Mouse (Mus musculus) hindbrain, postnatal 0 days (tissue): ENCODE data around the gene Sri. TPM values are rescaled to one million over a fixed set of nuclear protein-coding genes. Genes with fewer than 3 reads are reported as not detected.

Experiments used
- ATAC-seq: fragments of 200-750 bp; cut with Nextera tagmentation; 2 replicates; pipeline ENCODE4 v1.8.0; 2017; ENCODE audit warnings: mild to moderate bottlenecking, moderate TSS enrichment, moderate library complexity
- DNase-seq: peaks from one replicate; pipeline ENCODE4 v3.0.0-alpha.2; 2015; ENCODE audit warnings: low spot score
- H3K27ac ChIP-seq: fragments of 300-500 bp; sonication (generic); 2 replicates; pipeline ENCODE4 v1.5.1; 2014; ENCODE audit warnings: mild to moderate bottlenecking
- H3K27me3 ChIP-seq: fragments of 300-500 bp; sonication (generic); 2 replicates; pipeline ENCODE4 v1.6.1; 2014; ENCODE audit warnings: low read length, mixed read lengths; ENCODE audit not compliant: insufficient read depth
- H3K36me3 ChIP-seq: fragments of 300-500 bp; sonication (generic); 2 replicates; pipeline ENCODE4 v1.6.1; 2014; ENCODE audit warnings: low read length, mixed read lengths; ENCODE audit not compliant: insufficient read depth
- H3K4me1 ChIP-seq: fragments of 300-500 bp; sonication (generic); 2 replicates; pipeline ENCODE4 v1.6.1; 2014; ENCODE audit warnings: antibody characterized with exemption, low read length, mixed read lengths; ENCODE audit not compliant: insufficient read depth
- H3K4me2 ChIP-seq: fragments of 300-500 bp; sonication (generic); 2 replicates; pipeline ENCODE4 v1.6.1; 2014; ENCODE audit warnings: low read depth, mild to moderate bottlenecking, low read length, moderate library complexity, mixed read lengths
- H3K4me3 ChIP-seq: fragments of 300-500 bp; sonication (generic); 2 replicates; pipeline ENCODE4 v1.5.1; 2014; ENCODE audit warnings: low read length
- H3K9ac ChIP-seq: fragments of 300-500 bp; sonication (generic); replicated peaks from 2 replicates; pipeline ENCODE4 v1.6.1; 2014; ENCODE audit warnings: mild to moderate bottlenecking, low read length, moderate library complexity, mixed read lengths
- H3K9me3 ChIP-seq: fragments of 300-500 bp; sonication (generic); 2 replicates; pipeline ENCODE4 v1.6.1; 2016; ENCODE audit warnings: low read length, mixed read lengths
- CTCF ChIP-seq: IDR thresholded peaks from 2 replicates; pipeline ENCODE4 v1.5.1; 2016; ENCODE audit warnings: antibody characterized with exemption, control low read depth, low read depth
- WGBS: fragments of 180-500 bp; shearing (Covaris S2); extraction: QIAGEN DNeasy Blood & Tissue Kit; methylation state at CpG from one replicate; pipeline ENCODE4 v1.1.7; 2014; 5-methylcytosine and 5-hydroxymethylcytosine counted together
- polyA plus RNA-seq: library from polyadenylated mRNA; unstranded; fragments of >200 nt; fragmentation: Nextera tagmentation; extraction: Ambion mirVana; gene quantifications from 2 replicates; pipeline ENCODE4 v1.2.1, GENCODE M21; 2015
- total RNA-seq: library from RNA; depleted of rRNA; stranded (reverse); fragments of >200 nt; gene quantifications from 2 replicates; pipeline ENCODE4 v1.2.3, GENCODE M21; 2014; rRNA removed

The Sri gene
- total and polyA plus RNA-seq, 2 experiments from 2014 or later, result 106 to 175 TPM

- Histone ChIP-seq H3K27ac (0 out of 2 replicates have a peak overlapping the region, but pooled peaks have one; percentile 1), H3K9me3 (no peaks in the 10 kb centered on the region), H3K36me3 (no peaks in the 10 kb centered on the region; the same call in 1 of the 2 replicates), H3K27me3 (no peaks in the 10 kb centered on the region), H3K4me3 (no peak overlapping the region), H3K4me1 (no peaks in the 10 kb centered on the region), H3K4me2 (no peak overlapping the region), H3K9ac (no peak overlapping the region)
- 91% methylated on average over 1 of the region's 1 CpGs for WGBS
- TF ChIP-seq CTCF, result no peak
- peak; percentile 53 for DNase-seq
- peak; percentile 72; the same call in 1 of the 2 replicates for ATAC-seq
Observed at GRCm38 (mm10) chr5:8095689-8096088, 49.8 kb downstream of the Sri start.

- no peak for DNase-seq
- no peak overlapping the region for H3K4me3 ChIP-seq
Observed at GRCm38 (mm10) chr5:8111691-8112090, 65.8 kb downstream of the Sri start.

GRCm38 (mm10) chr5:8112246-8112645 lies 66.4 kb downstream of the Sri start:
- H3K27me3 ChIP-seq, result no peaks in the 10 kb centered on the region
- H3K27ac ChIP-seq, result no peak overlapping the region
- no peaks in the 10 kb centered on the region for H3K4me1 ChIP-seq
- H3K4me2 ChIP-seq, result no peak overlapping the region
- no peak overlapping the region for H3K9ac ChIP-seq
- no peak for ATAC-seq
- H3K9me3 ChIP-seq, result no peaks in the 10 kb centered on the region
- H3K4me3 ChIP-seq, result no peak overlapping the region
- H3K36me3 ChIP-seq, result no peaks in the 10 kb centered on the region
- no peak for TF ChIP-seq CTCF
- 90% methylated on average over 5 of the region's 5 CpGs for WGBS
- no peak for DNase-seq

More at GRCm38 (mm10) chr5:8111691-8112090, 65.8 kb downstream of the Sri start:
- no peak for ATAC-seq
- Histone ChIP-seq H3K9ac (no peak overlapping the region), H3K27ac (no peak overlapping the region), H3K4me1 (no peaks in the 10 kb centered on the region), H3K9me3 (no peaks in the 10 kb centered on the region), H3K36me3 (no peaks in the 10 kb centered on the region), H3K27me3 (no peaks in the 10 kb centered on the region), H3K4me2 (no peak overlapping the region)
- no peak for TF ChIP-seq CTCF
- WGBS, result 95% methylated on average over 3 of the region's 3 CpGs

- H3K36me3 ChIP-seq, result no peaks in the 10 kb centered on the region
- no peaks in the 10 kb centered on the region for H3K4me1 ChIP-seq
- H3K9ac ChIP-seq, result no peak overlapping the region
- TF ChIP-seq CTCF, result no peak
- DNase-seq (no peak), ATAC-seq (no peak)
- WGBS, result 65% methylated on average over 5 of the region's 5 CpGs
- H3K27me3 ChIP-seq, result no peaks in the 10 kb centered on the region
- H3K27ac ChIP-seq, result no peak overlapping the region
- H3K4me3 ChIP-seq, result no peak overlapping the region
- H3K9me3 ChIP-seq, result no peaks in the 10 kb centered on the region
- H3K4me2 ChIP-seq, result no peak overlapping the region
Observed at GRCm38 (mm10) chr5:8116561-8117168, 70.8 kb downstream of the Sri start.

Other genes with a start within 250 kb of the Sri start
- 0.58 and 0.75 TPM in 2 replicates for gene Steap4, start 85.6 kb upstream of the Sri start, total RNA-seq
- gene Steap4, start 85.6 kb upstream of the Sri start, polyA plus RNA-seq, result 0.79 and 1.2 TPM in 2 replicates